Mouse (Mus musculus) G1E (cell line): Measurements from ENCODE around the gene Gm6583.

ENCODE experiments used
- CTCF ChIP-seq: IDR thresholded peaks from 2 replicates; pipeline ENCODE4 v1.5.1; 2012; ENCODE audit warnings: low read depth, low read length, inconsistent platforms, mixed read lengths
- TAL1 ChIP-seq: conservative IDR thresholded peaks from 2 replicates; pipeline ENCODE4 v1.6.1; 2012; ENCODE audit warnings: low read depth, low read length, inconsistent platforms, mixed read lengths

DNA sequence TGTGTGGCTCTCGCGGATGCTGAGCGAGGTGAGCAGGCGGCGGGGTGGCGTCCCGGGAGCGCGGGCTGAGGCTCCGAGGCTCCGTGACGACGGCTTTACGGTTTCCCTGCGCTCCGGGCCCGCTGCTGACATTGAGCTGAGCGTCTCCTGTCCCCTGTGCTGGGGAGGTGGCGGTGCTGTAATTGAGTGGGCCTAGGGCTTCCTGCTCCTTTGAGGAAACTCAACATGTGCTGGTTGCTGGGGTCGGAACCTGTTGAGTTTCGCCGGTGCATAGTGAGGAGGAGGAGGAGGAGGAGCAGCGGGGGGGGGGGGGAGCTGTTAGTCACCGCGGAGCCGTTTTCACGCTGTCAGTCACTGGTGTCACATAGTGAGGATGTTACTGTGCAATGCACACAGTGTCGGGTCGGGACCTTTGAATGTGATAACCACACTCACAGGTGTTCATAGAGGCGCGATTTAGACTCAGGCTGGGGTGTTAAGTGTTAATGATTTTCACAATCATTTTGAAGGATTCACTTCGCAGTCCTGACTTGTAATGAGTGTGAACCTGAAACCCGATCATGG is 29.3 kb downstream of the Gm6583 start:
- no peak for TF ChIP-seq CTCF
- no peak for TF ChIP-seq TAL1
